Mouse (Mus musculus) bone marrow macrophage, adult 2 months (primary cell): Measurements from ENCODE around the gene Foxd2. TPM values are rescaled to one million over a fixed set of nuclear protein-coding genes. Genes with fewer than 3 reads are reported as not detected.

Experiments
- H3K27ac ChIP-seq: 2 replicates; pipeline ENCODE4 v1.5.1; 2012; ENCODE audit warnings: low read depth, low read length; ENCODE audit not compliant: insufficient read depth
- H3K4me1 ChIP-seq: 2 replicates; pipeline ENCODE4 v1.6.1; 2012; ENCODE audit warnings: low read length; ENCODE audit not compliant: control insufficient read depth, insufficient read depth
- H3K4me3 ChIP-seq: 2 replicates; pipeline ENCODE4 v1.5.1; 2012; ENCODE audit warnings: mild to moderate bottlenecking, low read length, moderate library complexity; ENCODE audit not compliant: insufficient read depth
- CTCF ChIP-seq: IDR thresholded peaks from 2 replicates; pipeline ENCODE4 v1.5.1; 2012; ENCODE audit warnings: low read depth, mild to moderate bottlenecking, low read length, moderate library complexity
- POLR2A ChIP-seq: IDR thresholded peaks from 2 replicates; pipeline ENCODE4 v1.6.1; 2012; ENCODE audit warnings: mild to moderate bottlenecking, low read depth, low read length, borderline replicate concordance
- polyA plus RNA-seq: library from polyadenylated mRNA; stranded (reverse); fragments of >200 nt; gene quantifications from 2 replicates; pipeline ENCODE4 v1.2.4, GENCODE M21; 2012; ENCODE audit not compliant: missing spikeins, insufficient read depth, insufficient read length

Foxd2 gene
- polyA plus RNA-seq, 1 experiment = 0.98 TPM

DNA sequence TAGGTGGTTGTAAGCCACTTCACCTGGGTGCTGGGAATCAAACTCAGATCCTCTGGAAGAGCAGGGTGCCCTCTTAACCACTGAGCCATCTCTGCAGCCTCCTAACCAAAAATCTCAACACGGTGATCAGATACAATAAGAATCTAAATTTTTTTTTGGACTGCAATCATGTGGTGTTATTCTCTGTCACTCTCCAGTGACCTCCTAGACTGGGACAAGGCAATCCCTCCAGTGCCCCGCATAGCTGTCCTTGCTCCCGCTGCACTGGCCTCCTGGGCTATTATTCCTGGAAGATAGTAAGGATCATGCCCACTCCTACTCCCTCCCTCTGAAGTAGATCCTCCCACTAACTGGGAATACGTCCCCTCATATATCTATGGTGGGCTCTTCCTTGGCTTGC is 32.6 kb upstream of the Foxd2 start:
- no peak overlapping the region for H3K27ac ChIP-seq
- no peak overlapping the region for H3K4me3 ChIP-seq
- peaks cover 4% of the 10 kb centered on the region; the same call in 1 of the 2 replicates for H3K4me1 ChIP-seq
- TF ChIP-seq CTCF (no peak), POLR2A (no peak)

DNA sequence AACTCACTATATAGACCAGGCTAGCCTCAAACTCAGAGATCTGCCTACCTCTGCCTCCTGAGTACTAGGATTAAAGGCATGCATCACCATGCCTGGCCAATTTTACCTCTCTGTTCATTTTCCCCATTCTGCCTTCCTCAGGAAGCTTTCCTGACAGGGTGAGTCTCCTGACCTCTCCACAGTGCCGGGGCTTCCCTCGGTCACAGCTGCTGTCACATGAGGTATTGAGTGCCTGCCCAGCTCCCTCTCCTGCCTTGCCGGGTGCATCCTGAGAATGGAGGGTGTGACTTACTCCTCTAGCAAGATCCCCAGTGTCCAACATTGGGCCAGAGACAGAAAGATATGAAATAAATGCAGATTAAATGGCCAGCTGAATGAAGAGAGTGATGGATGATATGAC is 29.6 kb upstream of the Foxd2 start:
- Histone ChIP-seq H3K27ac (no peak overlapping the region), H3K4me1 (peaks cover 18% of the 10 kb centered on the region), H3K4me3 (no peak overlapping the region)
- TF ChIP-seq CTCF (no peak), POLR2A (no peak)

DNA sequence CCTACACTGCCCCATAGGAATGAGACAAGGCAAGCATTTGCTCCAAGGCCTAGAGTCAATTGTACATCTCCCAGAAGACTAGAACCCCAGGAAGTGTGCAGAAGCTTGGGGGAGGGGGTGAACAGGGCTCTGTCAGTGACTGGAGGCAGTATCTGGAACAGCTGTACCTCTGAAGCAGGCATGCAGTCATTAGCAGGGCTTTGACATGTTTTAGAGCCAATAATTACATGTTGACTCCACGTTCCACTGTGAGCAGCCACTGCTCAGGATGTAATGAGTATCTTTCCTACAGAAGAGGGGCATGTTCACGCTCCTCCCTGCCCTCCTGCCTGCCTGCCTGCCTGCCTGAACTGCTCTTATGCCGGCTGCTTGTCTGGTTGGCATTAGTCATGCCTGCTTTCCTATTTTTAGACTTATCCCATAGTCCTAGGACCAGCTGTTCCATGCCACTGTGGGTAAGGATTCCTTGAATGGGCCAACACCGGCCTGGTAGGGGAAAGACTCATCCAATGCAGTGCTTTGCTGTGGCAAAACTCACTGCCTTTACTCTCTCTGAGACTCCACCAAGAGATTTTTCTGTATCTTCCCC is 28.9 kb upstream of the Foxd2 start:
- Histone ChIP-seq H3K4me3 (no peak overlapping the region), H3K4me1 (peaks cover 18% of the 10 kb centered on the region), H3K27ac (no peak overlapping the region)
- TF ChIP-seq POLR2A = no peak
- TF ChIP-seq CTCF = no peak

DNA sequence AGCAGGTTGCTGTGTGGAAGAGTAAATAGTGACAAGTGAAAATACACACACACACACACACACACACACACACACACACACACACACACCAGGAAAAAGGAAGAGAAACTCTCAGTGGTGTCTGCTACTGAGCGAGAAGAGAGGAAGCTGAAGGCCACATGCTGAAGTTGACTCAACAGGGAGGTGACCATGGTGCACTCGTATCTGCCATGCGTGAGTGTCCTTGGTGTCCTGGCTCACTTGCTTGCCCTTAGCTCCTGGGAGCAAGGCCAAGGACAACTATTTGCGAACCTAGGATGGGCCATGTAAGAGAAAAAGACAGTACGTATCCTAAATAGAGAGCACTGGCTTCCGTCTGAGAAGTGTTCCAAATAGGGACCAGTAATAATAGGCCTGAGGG is 25.5 kb upstream of the Foxd2 start:
- Histone ChIP-seq H3K4me3 (no peak overlapping the region), H3K27ac (peak overlapping the region; percentile 15), H3K4me1 (peaks cover 18% of the 10 kb centered on the region)
- TF ChIP-seq POLR2A (no peak), CTCF (no peak)

DNA sequence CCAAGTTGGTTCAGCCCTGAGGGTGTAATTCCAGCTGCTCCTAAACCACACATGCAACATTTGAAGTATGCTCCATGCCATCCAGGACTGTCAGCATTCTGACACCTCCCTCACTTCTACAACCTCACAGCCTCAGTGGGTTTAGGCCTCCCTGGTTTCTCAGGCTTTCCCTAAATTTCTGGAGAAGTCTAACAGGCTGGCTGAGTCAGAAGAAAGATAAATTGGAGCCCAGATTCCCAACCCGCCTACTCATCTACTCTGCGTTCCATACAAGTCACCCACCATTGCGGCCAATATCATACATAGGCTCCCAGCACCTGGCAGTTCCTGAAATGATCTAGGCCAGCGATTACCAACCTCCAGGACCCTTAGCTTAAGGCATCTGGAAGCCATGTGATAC is 24.1 kb upstream of the Foxd2 start:
- TF ChIP-seq CTCF (no peak), POLR2A (no peak)
- Histone ChIP-seq H3K4me1 (peaks cover 21% of the 10 kb centered on the region), H3K27ac (no peak overlapping the region), H3K4me3 (no peak overlapping the region)

DNA sequence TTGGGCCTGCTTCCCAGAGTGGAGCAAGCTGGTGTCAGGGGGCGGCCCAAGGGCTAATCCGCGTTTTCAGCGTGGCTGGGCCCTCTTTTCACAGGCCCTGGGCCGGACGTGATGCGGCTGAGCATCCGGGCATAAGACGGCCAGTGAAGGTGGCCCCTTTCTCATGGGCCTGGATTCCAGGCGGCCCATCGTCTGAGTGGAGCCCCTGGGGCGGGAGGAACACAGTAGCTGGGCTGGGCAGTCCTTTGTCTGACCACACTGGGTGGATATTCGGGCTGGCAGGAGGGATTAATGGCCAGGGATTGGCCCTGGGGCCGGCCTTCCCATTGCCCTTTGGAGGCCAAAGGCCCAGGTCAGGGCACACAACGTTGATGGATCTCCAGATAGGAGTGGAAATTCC is 20.5 kb upstream of the Foxd2 start:
- TF ChIP-seq CTCF = no peak
- no peak for TF ChIP-seq POLR2A
- Histone ChIP-seq H3K4me1 (peaks cover 9% of the 10 kb centered on the region), H3K27ac (no peak overlapping the region), H3K4me3 (no peak overlapping the region)

DNA sequence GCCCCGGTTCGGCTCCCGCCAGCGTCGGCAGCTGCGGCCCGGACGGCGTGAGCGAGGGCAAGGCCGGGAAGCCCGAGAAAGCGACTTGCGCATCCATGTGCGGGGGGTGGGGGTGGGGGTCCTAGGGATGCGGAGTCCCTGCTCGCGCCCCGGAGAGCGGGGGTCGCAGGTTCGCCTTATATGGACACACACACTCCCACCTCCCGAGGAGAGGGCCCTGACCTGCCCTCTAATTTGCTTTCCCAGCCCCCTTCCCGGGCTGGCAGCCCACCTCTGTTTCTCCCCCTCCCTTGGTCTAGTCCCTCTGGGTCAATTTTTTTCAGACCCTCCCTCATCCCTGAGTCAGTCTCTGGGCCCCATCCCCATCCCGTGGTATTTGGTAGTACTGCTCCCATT is 17.2 kb upstream of the Foxd2 start, which contains the start of gene Foxe3:
Foxe3 (minus strand) TSS at position 97 of the 396 bp plus-strand sequence.
- peaks cover 4% of the 10 kb centered on the region; the same call in 1 of the 2 replicates for H3K4me1 ChIP-seq
- no peak for TF ChIP-seq CTCF
- TF ChIP-seq POLR2A = no peak
- H3K4me3 ChIP-seq = peak within 1 kb of the TSS; percentile 53
- no peak within 1 kb of the TSS for H3K27ac ChIP-seq

DNA sequence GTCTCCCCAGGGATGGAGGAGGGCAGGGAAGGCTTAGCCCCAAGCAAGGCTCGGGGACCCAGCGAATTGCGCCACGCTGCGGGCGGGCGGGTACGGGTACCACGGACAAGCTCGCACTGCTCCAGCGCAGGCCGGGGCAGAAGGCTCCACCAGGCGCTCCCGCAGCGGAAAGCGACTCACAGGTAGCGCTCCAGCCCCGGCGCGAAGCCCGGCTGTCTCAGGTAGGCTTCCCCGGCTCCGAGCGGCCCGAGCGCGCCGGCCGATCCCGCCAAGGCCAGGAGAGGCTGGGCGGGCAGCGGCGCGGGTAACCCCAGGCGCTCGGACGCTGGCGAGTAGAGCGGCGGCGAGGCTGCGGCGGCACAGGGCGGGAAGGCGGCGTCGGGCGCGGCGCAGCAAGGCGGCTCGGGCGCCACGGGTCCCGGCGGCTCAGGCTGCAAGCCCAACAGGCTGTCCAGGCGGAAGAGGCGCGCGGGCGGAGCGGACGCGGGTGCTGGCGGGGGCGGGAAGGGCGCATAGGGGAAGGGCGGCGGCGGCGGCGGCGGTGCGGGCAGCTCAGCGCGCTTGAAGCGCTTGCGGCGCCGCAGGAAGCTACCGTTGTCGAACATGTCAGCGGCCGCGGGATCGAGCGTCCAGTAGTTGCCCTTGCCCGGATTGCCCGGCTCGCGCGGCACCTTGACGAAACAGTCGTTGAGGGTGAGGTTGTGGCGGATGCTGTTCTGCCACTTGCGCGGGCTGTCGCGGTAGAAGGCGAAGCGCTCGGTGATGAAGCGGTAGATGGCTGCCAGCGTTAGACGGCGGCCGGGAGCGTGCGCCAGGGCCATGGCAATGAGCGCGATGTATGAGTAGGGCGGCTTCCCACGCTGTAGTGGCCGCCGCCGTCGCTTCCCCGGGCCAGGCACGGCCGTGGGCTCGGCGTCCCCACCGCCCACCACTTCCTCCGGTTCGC is 16.6 kb upstream of the Foxd2 start:
- Histone ChIP-seq H3K4me3 (peak overlapping the region; percentile 53), H3K27ac (no peak overlapping the region), H3K4me1 (peaks cover 4% of the 10 kb centered on the region; the same call in 1 of the 2 replicates)
- TF ChIP-seq CTCF (no peak), POLR2A (no peak)

DNA sequence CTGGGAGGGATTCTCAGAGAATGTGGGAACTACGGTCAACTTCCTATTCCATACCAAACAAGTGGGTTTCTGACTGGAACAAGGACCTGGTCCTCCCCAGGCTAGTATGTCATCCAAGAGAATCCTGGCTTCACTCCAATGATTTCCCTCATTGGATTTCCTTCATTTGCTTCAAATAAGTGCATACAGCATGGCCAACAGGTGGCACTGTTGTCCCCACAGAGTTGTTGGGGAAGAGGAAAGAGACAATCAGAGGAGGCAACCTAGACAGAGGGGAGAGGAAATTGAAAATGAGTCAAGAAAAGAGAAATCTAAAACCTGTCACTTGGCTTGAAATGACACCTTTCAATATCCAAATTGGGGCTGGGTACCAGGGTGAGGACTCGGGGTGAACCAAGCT is 8.4 kb upstream of the Foxd2 start:
- no peak overlapping the region for H3K27ac ChIP-seq
- TF ChIP-seq POLR2A (no peak), CTCF (no peak)

DNA sequence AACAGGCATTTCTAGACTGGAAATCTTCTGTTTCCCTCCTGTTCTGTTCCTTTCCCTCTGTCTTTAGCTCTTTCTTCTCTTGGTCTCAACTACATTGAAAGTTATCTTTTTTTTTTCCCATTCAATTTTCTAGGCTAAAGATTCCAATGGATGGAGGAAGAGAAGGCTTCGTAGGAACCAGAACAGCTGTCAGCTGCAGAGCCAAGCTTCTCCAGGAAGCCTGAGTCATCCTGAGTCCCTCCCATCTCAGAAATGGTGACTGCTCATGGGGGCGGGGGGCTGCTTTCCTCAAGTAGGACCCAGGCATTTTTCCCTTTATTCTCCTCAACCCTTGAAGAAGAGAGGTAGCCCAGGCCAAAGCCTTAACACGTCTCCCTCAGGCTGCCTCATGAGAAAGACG is 7.4 kb upstream of the Foxd2 start:
- peaks cover 7% of the 10 kb centered on the region for H3K4me1 ChIP-seq

More for the DNA sequence above, 8.4 kb upstream of the Foxd2 start:
- Histone ChIP-seq H3K4me1 (peaks cover 7% of the 10 kb centered on the region), H3K4me3 (no peak overlapping the region)

More for the DNA sequence above, 7.4 kb upstream of the Foxd2 start:
- Histone ChIP-seq H3K4me3 (no peak overlapping the region), H3K27ac (no peak overlapping the region)
- TF ChIP-seq POLR2A (no peak), CTCF (no peak)
